Mouse (Mus musculus): ENCODE measurements around the gene Cdcp1.

DNA sequence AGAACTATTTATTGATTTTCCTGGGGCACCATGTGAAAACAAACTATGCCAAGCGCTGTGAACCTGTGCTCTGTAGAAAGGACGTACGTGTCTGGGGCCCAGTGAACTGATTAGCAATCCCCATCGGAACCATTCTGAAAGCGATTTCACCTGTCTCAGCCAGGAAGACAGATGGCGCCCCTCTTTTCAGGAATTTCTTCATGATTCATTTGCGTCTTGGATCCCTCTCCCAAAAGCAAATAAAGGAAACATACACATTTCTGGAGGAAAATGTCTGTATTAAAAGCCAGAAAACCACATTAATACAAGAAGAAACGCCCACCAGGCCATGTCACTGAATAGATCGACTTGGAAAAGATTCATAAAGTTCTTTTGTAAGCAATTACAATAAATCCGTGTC, 43.0 kb upstream of the Cdcp1 start:
- TF ChIP-seq HCFC1 (IDR thresholded peaks at IDR 0.05; ENCODE audit: borderline replicate concordance, insufficient read depth, low read length) (no peak), ZNF384 (IDR thresholded peaks at IDR 0.05; ENCODE audit: low read depth, low read length) (no peak)
